Mouse (Mus musculus): ENCODE data around the gene Fam124b.

- TF ChIP-seq USF1 (IDR thresholded peaks at IDR 0.05; ENCODE audit: low read depth) (no peak), POLR2AphosphoS2 (IDR thresholded peaks at IDR 0.05; ENCODE audit: insufficient read length, low read depth) (no peak), POLR2A (IDR thresholded peaks at IDR 0.05; ENCODE audit: insufficient read length, low read depth) (no peak), MYOD1 (IDR thresholded peaks at IDR 0.05; ENCODE audit: control insufficient read depth in 1 of 3, insufficient read length in 2 of 3, low read depth in 2 of 3) (no peak), SRF (IDR thresholded peaks at IDR 0.05; ENCODE audit: control insufficient read depth, insufficient read length, low read depth) (no peak), MAX (IDR thresholded peaks at IDR 0.05; ENCODE audit: low read depth) (no peak), CEBPB (IDR thresholded peaks at IDR 0.05; ENCODE audit: insufficient read depth, poor library complexity, severe bottlenecking) (no peak), MYOG (IDR thresholded peaks at IDR 0.05; ENCODE audit: control insufficient read depth in 1 of 3, insufficient read depth in 1 of 3, insufficient read length in 2 of 3, low read depth in 2 of 3) (no peak), E2F4 (IDR thresholded peaks at IDR 0.05; ENCODE audit: insufficient read depth) (no peak), TCF12 (IDR thresholded peaks at IDR 0.05; ENCODE audit: insufficient read depth, poor library complexity, severe bottlenecking) (no peak), TCF3 (IDR thresholded peaks at IDR 0.05; ENCODE audit: insufficient read length, low read depth) (no peak), REST (IDR thresholded peaks at IDR 0.05; ENCODE audit: insufficient read depth, insufficient read length) (no peak)
Observed at GRCm38 (mm10) chr1:80240017-80240660, 21.9 kb upstream of the Fam124b start.

Measured in myocyte (in vitro differentiated cells).